Mouse (Mus musculus) testis, adult 2 months (tissue): ENCODE measurements around the gene Znrf4. TPM values are rescaled to one million over a fixed set of nuclear protein-coding genes. Genes with fewer than 3 reads are reported as not detected.

Experiments
- H3K27ac ChIP-seq: fragments of 200-500 bp; 2 replicates; pipeline ENCODE4 v1.5.1; 2012; ENCODE audit warnings: low read depth, low read length; ENCODE audit not compliant: control insufficient read depth, insufficient read depth
- H3K27me3 ChIP-seq: fragments of 200-500 bp; 2 replicates; pipeline ENCODE4 v1.6.1; 2012; ENCODE audit warnings: mild to moderate bottlenecking, low read length, moderate library complexity; ENCODE audit not compliant: control insufficient read depth, insufficient read depth
- H3K36me3 ChIP-seq: fragments of 200-500 bp; 2 replicates; pipeline ENCODE4 v1.6.1; 2012; ENCODE audit warnings: mild to moderate bottlenecking, low read length; ENCODE audit not compliant: control insufficient read depth, insufficient read depth
- H3K4me1 ChIP-seq: fragments of 200-500 bp; 2 replicates; pipeline ENCODE4 v1.6.1; 2012; ENCODE audit warnings: low read length; ENCODE audit not compliant: control insufficient read depth, insufficient read depth
- H3K4me3 ChIP-seq: fragments of 200-500 bp; 2 replicates; pipeline ENCODE4 v1.5.1; 2012; ENCODE audit warnings: low read depth, mild to moderate bottlenecking, low read length, moderate library complexity, mixed read lengths; ENCODE audit not compliant: control insufficient read depth
- CTCF ChIP-seq: fragments of 200-500 bp; IDR thresholded peaks from 2 replicates; pipeline ENCODE4 v1.5.1; 2012; ENCODE audit warnings: low read depth, mild to moderate bottlenecking, inconsistent platforms, low read length, moderate library complexity; ENCODE audit not compliant: control insufficient read depth, insufficient read depth, insufficient replicate concordance
- POLR2A ChIP-seq: fragments of 200-500 bp; IDR thresholded peaks from 2 replicates; pipeline ENCODE4 v1.6.1; 2012; ENCODE audit warnings: low read depth, mild to moderate bottlenecking, inconsistent platforms, low read length, moderate library complexity; ENCODE audit not compliant: control insufficient read depth
- polyA plus RNA-seq: library from polyadenylated mRNA; depleted of rRNA; stranded (reverse); fragments of >200 nt; gene quantifications from 2 replicates; pipeline ENCODE4 v1.2.3, GENCODE M21; 2012

The Znrf4 gene
- polyA plus RNA-seq, 1 experiment = 1,198 TPM

DNA sequence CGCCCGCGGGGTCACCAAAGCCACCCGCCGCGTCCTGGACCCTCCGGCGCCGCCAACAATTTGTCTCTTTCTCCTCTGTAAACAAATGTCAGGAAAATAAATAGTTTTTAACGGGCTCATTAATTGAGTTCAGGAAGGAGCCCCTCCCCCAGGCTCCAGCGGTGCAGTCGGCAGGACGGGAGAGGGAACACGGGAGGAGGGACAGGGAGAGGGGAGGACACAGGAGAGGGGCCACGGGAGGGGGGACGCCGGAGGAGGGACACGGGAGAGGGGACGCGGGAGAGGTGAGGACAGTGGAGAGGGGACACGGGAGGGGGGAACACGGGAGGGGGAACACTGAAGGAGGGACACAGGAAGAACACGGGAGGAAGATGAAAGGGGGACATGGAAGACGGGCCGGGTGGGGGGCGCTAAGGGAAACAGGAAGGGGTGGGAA lies 42.2 kb downstream of the Znrf4 start:
- H3K36me3 ChIP-seq = no peaks in the 10 kb centered on the region
- no peaks in the 10 kb centered on the region; the same call in 1 of the 2 replicates for H3K27me3 ChIP-seq
- H3K4me1 ChIP-seq = peaks cover 32% of the 10 kb centered on the region
- H3K4me3 ChIP-seq = no peak overlapping the region; the same call in 1 of the 2 replicates
- H3K27ac ChIP-seq = no peak overlapping the region
- no peak for TF ChIP-seq POLR2A
- no peak for TF ChIP-seq CTCF

DNA sequence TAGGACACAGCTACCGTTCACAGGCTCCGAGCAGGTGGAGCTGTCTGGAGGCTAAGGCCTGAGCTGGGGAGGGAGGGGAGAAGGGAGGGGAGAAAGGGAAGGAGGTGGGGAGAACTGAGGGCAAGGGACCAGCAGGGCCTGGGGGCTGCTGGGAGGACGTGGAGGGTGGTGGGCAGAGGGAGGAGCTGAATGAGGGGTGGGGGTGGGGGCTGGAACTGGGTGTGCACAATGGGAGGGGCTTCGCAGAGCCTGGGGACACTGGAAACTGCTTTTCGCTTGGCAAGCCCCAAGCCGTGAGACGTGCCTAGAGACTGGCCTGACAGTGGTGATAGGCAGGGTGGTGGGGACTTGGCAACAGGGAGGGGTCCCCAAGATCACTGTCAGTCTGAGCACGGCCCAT lies 43.0 kb downstream of the Znrf4 start:
- Histone ChIP-seq H3K4me1 (peaks cover 25% of the 10 kb centered on the region), H3K36me3 (no peaks in the 10 kb centered on the region), H3K27me3 (no peaks in the 10 kb centered on the region), H3K27ac (no peak overlapping the region), H3K4me3 (no peak overlapping the region)
- TF ChIP-seq CTCF (no peak), POLR2A (no peak)

DNA sequence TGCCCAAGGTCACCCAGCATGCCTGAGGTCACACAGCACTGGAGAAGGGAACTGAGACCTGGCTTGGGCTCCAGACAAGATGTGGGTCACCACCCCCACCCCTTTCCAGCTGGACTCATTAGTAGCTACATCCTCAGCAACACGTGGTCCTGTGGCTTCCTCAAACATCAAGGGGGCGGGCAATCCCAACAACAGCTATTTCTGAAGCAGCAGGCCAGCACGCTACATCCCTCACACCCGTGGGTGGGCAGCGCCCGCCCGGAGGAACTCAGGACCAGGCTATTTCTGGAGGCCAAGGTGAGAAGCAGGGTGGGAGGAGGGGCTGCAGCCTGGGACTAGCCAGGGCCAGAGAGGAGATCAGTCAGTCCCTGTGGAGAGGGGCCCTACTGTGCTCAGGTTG lies 43.4 kb downstream of the Znrf4 start:
- TF ChIP-seq POLR2A (no peak), CTCF (no peak)
- H3K27me3 ChIP-seq = no peaks in the 10 kb centered on the region
- H3K36me3 ChIP-seq = no peaks in the 10 kb centered on the region
- no peak overlapping the region for H3K27ac ChIP-seq
- H3K4me3 ChIP-seq = no peak overlapping the region
- peaks cover 23% of the 10 kb centered on the region for H3K4me1 ChIP-seq

DNA sequence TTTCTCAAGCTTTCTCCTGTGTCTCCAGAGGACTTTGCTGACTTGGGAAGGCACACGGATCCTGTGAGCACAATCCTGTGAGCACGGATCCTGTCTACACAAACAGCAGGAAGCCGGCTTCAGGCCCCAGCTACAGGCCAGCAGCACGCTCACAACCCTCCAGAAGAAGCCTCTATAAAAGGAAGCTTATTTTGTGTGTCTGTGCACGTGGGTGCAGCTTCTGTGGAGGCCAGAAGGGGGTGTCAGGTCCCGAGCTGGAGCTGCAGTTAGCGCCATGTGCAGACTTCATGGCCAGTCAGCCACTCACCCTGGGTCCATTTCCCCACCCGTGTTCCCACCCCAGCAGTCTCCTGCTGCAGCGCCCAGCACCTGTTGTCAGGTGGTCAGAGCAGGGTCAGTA lies 43.9 kb downstream of the Znrf4 start:
- H3K27me3 ChIP-seq = no peaks in the 10 kb centered on the region
- no peak overlapping the region for H3K4me3 ChIP-seq
- no peak overlapping the region for H3K27ac ChIP-seq
- TF ChIP-seq POLR2A (no peak), CTCF (no peak)
- no peaks in the 10 kb centered on the region for H3K36me3 ChIP-seq
- H3K4me1 ChIP-seq = peaks cover 25% of the 10 kb centered on the region

DNA sequence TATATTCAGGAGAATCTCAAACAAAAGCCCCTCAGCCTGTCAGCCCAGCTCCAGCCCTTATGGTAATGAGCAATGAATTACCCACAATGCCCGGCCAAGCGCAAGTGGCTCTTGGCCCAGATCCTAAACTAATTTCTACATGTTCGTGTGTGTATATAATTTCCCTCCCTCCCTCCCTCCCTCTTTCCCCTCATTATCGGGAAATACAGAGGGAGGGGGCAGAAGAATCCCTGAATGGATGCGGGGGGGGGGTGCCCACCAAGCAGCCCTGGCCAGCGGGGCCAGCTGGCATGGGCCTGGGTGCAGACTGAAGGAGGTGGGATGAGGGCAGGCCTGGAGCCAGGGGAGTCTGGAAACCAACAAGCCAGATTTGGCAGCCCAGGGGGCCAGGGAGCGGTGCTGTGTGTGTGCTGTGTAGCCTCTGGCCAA lies 44.8 kb downstream of the Znrf4 start:
- no peaks in the 10 kb centered on the region for H3K36me3 ChIP-seq
- TF ChIP-seq CTCF (no peak), POLR2A (no peak)
- H3K4me1 ChIP-seq = peaks cover 26% of the 10 kb centered on the region
- no peak overlapping the region for H3K4me3 ChIP-seq
- no peak overlapping the region for H3K27ac ChIP-seq
- no peaks in the 10 kb centered on the region for H3K27me3 ChIP-seq

DNA sequence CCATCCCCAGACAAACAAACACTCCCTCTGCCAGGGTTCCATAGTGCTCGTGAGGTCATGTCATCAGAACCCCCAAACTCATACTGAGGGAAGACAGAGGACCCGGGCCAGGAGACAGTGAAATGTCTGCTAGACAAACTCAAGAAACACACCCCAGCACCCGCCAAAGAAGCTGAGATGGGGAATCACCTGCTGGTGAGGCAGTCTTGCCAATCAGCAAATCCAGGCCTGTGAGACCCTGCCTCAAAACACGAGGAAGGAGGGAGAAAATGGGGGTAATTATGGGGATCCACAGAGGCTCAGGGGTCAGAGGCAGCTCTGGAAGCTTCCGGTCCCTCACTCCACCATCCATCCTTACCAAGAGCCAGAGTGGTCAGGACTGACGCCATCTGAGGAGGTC lies 45.5 kb downstream of the Znrf4 start:
- Histone ChIP-seq H3K4me3 (no peak overlapping the region), H3K36me3 (no peaks in the 10 kb centered on the region), H3K27me3 (no peaks in the 10 kb centered on the region), H3K27ac (no peak overlapping the region), H3K4me1 (peaks cover 20% of the 10 kb centered on the region)
- no peak for TF ChIP-seq POLR2A
- TF ChIP-seq CTCF = no peak

DNA sequence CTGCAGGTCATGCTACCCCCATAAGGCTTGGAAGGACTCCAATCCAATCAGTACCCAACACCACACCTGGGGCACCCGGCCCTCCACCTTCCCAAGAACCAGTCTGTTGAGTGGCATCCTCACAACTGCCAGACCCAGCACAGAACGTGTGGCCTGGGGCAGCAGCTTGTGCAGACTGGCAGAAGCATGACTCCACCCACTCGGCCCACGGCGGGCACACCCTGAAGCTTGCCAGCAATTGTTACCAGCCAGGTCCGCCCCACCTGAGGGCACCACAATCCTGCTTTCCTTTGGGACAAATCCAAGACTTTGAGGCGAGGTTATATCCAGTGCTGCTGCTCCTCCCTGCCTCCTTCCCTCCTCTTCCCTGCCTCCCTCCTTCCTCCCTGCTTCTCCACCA lies 47.4 kb downstream of the Znrf4 start:
- Histone ChIP-seq H3K27ac (no peak overlapping the region), H3K36me3 (no peaks in the 10 kb centered on the region), H3K4me1 (peaks cover 28% of the 10 kb centered on the region), H3K27me3 (no peaks in the 10 kb centered on the region), H3K4me3 (no peak overlapping the region)
- no peak for TF ChIP-seq POLR2A
- TF ChIP-seq CTCF = no peak

DNA sequence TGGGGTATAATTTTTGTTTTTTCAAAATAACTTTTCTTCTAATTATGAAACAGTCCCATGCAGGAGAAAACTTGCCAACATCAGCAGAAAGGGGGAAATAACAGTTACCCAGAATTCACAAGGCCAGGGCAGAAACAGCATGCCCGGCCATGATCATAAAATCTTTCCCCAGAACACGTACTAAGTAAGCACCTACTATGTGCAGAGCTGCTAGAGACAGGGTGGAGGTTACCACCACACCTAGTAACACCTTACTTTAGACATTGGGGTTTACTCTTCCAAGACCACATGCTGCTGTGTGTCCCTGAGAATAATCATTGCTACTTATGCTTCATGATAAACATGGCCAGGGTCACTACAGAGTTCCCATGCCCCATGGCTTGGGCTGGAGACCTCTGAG lies 47.9 kb downstream of the Znrf4 start:
- H3K27me3 ChIP-seq = no peaks in the 10 kb centered on the region

More for the DNA sequence above, 47.9 kb downstream of the Znrf4 start:
- H3K27ac ChIP-seq = no peak overlapping the region
- TF ChIP-seq CTCF (no peak), POLR2A (no peak)
- H3K4me3 ChIP-seq = no peak overlapping the region
- H3K36me3 ChIP-seq = no peaks in the 10 kb centered on the region
- peaks cover 28% of the 10 kb centered on the region for H3K4me1 ChIP-seq
